Mouse (Mus musculus) heart, postnatal 0 days (tissue): Measurements from ENCODE around the gene Dhrs7.

Experiments used
- CTCF ChIP-seq: IDR thresholded peaks from 2 replicates; pipeline ENCODE4 v1.5.1; 2016; ENCODE audit warnings: antibody characterized with exemption, control low read depth, low read depth
- EP300 ChIP-seq: IDR thresholded peaks from 2 replicates; pipeline ENCODE4 v1.6.1; 2016; ENCODE audit warnings: antibody characterized with exemption, low read depth

GRCm38 (mm10) chr12:72654698-72655097, 10.0 kb downstream of the Dhrs7 start:
- TF ChIP-seq CTCF (peak; percentile 71), EP300 (no peak)
